Mouse (Mus musculus) ES-CJ7 (cell line): ENCODE results near the gene Rngtt.

ENCODE experiments used
- DNase-seq: peaks from one replicate; pipeline ENCODE4 v3.0.0; 2011; ENCODE audit warnings: low read depth, low spot score

Gene Rngtt

GRCm38 (mm10) chr4:33309764-33310757 is at the start of gene Rngtt:
TSS of gene Rngtt (plus strand) at chr4:33310311.
- peak; percentile 97 for DNase-seq

DNA sequence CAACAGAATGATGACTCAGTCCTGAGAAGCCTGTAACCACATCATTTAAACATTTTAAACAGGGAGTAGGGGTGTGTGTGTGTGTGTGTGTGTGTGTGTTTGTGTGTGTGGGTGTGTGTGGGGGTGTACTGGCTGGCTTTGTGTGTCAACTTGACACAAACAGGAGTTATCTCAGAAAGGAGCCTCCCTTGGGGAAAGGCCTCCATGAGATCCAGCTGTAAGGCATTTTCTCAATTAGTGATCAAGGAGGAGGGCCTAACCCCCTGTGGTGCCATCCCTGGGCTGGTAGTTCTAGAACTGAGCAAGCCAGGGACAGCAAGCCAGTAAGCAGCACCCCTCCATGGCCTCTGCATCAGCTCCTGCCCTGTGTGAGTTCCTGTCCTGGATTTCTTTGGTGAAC is 49.8 kb upstream of the Rngtt start:
- no peak for DNase-seq

GRCm38 (mm10) chr4:33261311-33261753 is 48.8 kb upstream of the Rngtt start:
- no peak for DNase-seq

DNA sequence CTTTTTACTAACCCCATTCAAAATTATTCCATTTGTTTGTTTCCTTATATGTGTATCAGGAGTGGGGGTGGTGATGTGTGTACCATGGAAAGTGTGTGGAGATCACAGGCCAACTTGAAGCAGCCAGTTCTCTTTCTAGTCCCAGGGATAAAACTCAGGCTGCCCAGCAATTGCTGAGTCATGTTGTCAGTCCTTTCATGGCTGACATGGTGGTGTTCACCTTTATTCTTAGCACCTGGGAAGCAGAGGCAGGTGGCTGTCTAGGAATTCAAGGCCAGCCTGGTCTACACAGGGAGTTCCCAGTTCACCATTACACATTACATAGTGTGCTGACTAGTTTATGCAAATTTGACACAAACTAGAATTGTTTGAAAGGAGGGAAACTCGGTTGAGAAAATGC is 47.2 kb upstream of the Rngtt start:
- no peak for DNase-seq

- DNase-seq = peak; percentile 96
Observed at GRCm38 (mm10) chr4:33264979-33265726, 45.0 kb upstream of the Rngtt start.

GRCm38 (mm10) chr4:33270386-33271314 is 39.5 kb upstream of the Rngtt start:
- peak; percentile 45 for DNase-seq

- DNase-seq = no peak
Observed at GRCm38 (mm10) chr4:33273437-33273836, 36.7 kb upstream of the Rngtt start.

DNA sequence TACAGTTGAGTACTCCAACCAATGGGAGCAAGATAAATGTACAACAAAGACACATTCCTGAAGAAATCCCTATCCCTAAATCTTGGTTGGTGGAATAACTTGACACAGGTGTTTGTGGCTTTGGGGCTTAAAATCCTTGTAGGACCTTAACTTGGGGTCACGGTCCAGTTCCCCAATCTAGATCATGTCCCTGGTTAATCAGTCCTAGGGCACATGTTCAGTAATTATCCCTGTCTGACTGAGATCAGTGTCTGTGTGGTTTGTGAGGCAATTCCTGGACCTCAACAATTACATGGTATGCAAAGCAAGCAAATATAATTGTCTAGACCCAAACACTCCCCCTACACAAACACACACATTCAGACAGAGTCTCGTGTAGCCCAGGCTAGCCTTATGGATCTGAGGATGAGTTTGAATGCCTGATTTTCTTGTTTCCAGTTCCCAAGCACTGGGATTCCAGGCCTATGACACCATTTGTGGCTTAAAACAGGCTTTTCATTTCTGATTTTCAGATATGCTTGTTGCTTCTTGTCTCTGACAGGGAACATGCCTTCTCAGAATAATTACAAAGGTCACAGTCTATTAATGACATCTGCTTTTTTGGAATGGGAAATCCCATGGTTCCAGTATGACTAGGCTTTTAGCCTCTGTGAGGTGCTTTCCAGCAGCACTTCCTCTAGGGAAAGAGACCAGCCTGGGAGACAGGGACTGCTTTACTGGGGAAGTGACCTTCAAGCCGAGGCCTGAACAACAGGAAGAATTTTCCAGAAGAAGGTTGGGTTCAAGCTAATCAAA is 28.0 kb upstream of the Rngtt start:
- no peak for DNase-seq

- no peak for DNase-seq
Observed at GRCm38 (mm10) chr4:33284083-33284880, 25.8 kb upstream of the Rngtt start.

DNA sequence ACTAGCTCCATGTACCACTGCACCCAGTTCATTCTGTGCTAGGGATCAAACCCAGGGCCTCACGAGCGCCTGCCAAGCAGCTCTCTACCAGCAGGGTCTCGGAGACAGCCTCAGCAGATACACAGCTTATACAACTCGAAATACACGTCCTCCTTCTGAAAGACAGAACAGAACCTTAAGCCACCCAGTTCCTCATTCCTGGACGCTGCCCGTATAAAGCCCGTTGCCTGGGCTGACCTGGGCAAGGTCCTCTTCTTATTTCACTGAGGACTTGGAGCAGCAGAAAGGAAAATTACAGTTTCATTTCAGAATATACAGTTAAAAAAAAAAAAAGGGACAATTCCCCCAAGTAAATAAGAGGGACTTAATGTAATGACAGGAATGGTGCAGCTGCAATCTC is 24.7 kb upstream of the Rngtt start:
- DNase-seq = no peak

GRCm38 (mm10) chr4:33289106-33289650 is 20.9 kb upstream of the Rngtt start:
- DNase-seq = no peak

DNA sequence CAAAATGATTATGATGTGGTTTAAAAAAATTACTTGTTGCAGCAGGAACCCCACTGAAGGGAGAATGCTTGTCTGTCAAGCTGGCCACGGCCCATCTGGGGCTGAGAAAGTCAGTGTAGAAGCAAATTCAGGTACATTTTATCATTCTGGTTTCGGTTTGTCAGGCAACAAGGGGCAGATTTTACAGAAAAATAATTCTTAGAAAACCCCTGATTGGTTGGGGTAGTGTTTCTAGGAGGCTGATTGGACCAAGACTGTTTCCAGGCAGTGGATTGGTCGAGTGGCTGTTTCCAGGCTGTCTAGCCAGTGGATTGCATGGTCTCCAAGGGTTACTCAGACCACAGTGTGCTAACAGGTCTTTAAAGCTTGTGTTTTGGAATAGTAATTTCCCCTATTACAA is 20.1 kb upstream of the Rngtt start, which contains the start of gene Pnrc1:
Gene Pnrc1, minus strand, starts transcription at position 162 of the 400 bp plus-strand sequence.
- DNase-seq = no peak

DNA sequence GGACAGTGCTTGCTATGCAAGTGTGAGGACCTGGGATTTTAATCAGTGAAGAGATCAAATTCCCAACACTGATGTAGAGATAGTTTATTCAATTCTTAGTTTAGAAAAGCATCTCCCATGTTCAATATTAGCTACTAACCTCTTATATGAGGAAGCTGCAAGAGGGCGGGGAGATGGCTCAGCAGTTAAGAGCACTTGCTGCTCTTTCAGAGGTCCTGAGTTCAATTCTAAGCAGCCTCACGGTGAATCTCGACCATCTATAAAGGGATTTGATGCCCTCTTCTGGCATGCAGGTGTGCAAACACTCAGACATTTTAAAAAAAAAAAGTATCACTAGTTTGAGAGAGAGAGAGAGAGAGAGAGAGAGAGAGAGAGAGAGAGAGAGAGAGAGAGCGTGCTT is 19.2 kb upstream of the Rngtt start:
- DNase-seq = peak; percentile 43

GRCm38 (mm10) chr4:33292409-33293370 is 17.4 kb upstream of the Rngtt start:
- peak; percentile 60 for DNase-seq

- peak; percentile 37 for DNase-seq
Observed at GRCm38 (mm10) chr4:33300891-33301665, 9.0 kb upstream of the Rngtt start.

DNA sequence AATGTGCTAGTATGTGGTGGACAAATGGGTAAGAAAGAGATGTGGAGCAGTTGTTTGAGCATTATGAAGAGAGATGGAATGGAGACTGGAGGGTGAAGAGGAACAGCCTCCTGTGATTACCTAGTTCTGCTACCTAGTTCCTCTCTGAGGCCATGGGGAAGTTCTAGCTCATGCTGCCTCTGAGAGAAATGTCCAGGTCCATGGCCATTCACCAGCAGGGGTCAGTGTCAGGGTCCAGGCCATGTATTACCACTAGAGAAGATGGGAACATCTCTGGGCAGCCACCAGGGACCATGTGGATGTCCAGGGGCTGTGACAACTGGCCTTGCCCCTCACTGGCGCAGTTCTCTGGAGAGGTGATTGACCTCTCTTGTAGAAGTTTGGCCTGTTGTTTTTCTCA is 7.1 kb upstream of the Rngtt start:
- DNase-seq = no peak

- DNase-seq = peak; percentile 64
Observed at GRCm38 (mm10) chr4:33307146-33307545, 3.0 kb upstream of the Rngtt start.
